Mouse (Mus musculus): ENCODE data around the gene Il1rap.

- TF ChIP-seq EP300 (IDR thresholded peaks at IDR 0.05; ENCODE audit: low read depth), result no peak
- TF ChIP-seq CTCF (IDR thresholded peaks at IDR 0.05; ENCODE audit: low read depth), result no peak; the same call in 1 of the 2 replicates
Measured at GRCm38 (mm10) chr16:26777132-26777531, 195.6 kb downstream of the Il1rap start.

Data from liver, embryonic 14.5 days (tissue).